Mouse (Mus musculus): ENCODE data around the gene Lrrc3c. TPM values are rescaled to one million over a fixed set of nuclear protein-coding genes. Genes with fewer than 3 reads are reported as not detected.
"Not testable (repeated sequence)": the region's sequence is repeated elsewhere in the genome, so short reads cannot be mapped to it uniquely, and the experiment has no call there.

Lrrc3c gene
- polyA plus RNA-seq, 1 experiment, result not detected

- DNase-seq (ENCODE audit: low read depth), result peak; percentile 94
Measured at GRCm38 (mm10) chr11:98586087-98586891, 11.8 kb upstream of the Lrrc3c start.

- no peak for DNase-seq (ENCODE audit: low read depth)
Measured at GRCm38 (mm10) chr11:98586892-98587563, 11.1 kb upstream of the Lrrc3c start, which contains the start of gene Ormdl3. Gene Ormdl3 (minus strand): TSS chr11:98587368.

- DNase-seq (ENCODE audit: low read depth), result peak; percentile 100
Measured at GRCm38 (mm10) chr11:98587684-98588546, 10.2 kb upstream of the Lrrc3c start.

GRCm38 (mm10) chr11:98588833-98589281 is 9.2 kb upstream of the Lrrc3c start:
- DNase-seq (ENCODE audit: low read depth), result no peak

- DNase-seq (ENCODE audit: low read depth), result no peak
Measured at GRCm38 (mm10) chr11:98589306-98589705, 8.8 kb upstream of the Lrrc3c start.

- no peak for DNase-seq (ENCODE audit: low read depth)
Measured at GRCm38 (mm10) chr11:98590548-98591445, 7.3 kb upstream of the Lrrc3c start.

- no peak for DNase-seq (ENCODE audit: low read depth)
Measured at GRCm38 (mm10) chr11:98595021-98595420, 3.1 kb upstream of the Lrrc3c start.

GRCm38 (mm10) chr11:98595473-98595872 is 2.6 kb upstream of the Lrrc3c start:
- DNase-seq (ENCODE audit: low read depth), result no peak

- no peak for DNase-seq (ENCODE audit: low read depth)
Measured at GRCm38 (mm10) chr11:98595955-98596354, 2.1 kb upstream of the Lrrc3c start.

- no peak for DNase-seq (ENCODE audit: low read depth)
Measured at GRCm38 (mm10) chr11:98597363-98597762, 728 bp upstream of the Lrrc3c start.

GRCm38 (mm10) chr11:98598851-98599290 is 780 bp downstream of the Lrrc3c start:
- no peak for DNase-seq (ENCODE audit: low read depth)

GRCm38 (mm10) chr11:98599291-98599690 is 1.2 kb downstream of the Lrrc3c start:
- DNase-seq (ENCODE audit: low read depth), result no peak

GRCm38 (mm10) chr11:98602090-98602690 is 4.1 kb downstream of the Lrrc3c start:
- no peak for DNase-seq (ENCODE audit: low read depth)

- no peak for DNase-seq (ENCODE audit: low read depth)
Measured at GRCm38 (mm10) chr11:98603953-98604352, 5.9 kb downstream of the Lrrc3c start.

- not testable (repeated sequence) for DNase-seq (ENCODE audit: low read depth)
Measured at GRCm38 (mm10) chr11:98604911-98605310, 6.8 kb downstream of the Lrrc3c start.

GRCm38 (mm10) chr11:98606763-98607162 is 8.7 kb downstream of the Lrrc3c start:
- no peak for DNase-seq (ENCODE audit: low read depth)

GRCm38 (mm10) chr11:98620791-98621190 is 22.7 kb downstream of the Lrrc3c start:
- no peak for DNase-seq (ENCODE audit: low read depth)

GRCm38 (mm10) chr11:98623981-98624380 is 25.9 kb downstream of the Lrrc3c start:
- DNase-seq (ENCODE audit: low read depth), result not testable (repeated sequence)

- DNase-seq (ENCODE audit: low read depth), result not testable (repeated sequence)
Measured at GRCm38 (mm10) chr11:98624381-98624780, 26.3 kb downstream of the Lrrc3c start.

Measured in gonadal fat pad, adult 2 months (tissue).